Mouse (Mus musculus) bone marrow macrophage, adult 2 months (primary cell): Measurements from ENCODE around the gene Tbce. TPM values are rescaled to one million over a fixed set of nuclear protein-coding genes. Genes with fewer than 3 reads are reported as not detected.
"Not testable (repeated sequence)": the region's sequence is repeated elsewhere in the genome, so short reads cannot be mapped to it uniquely, and the experiment has no call there.

Experiments used
- H3K27ac ChIP-seq: 2 replicates; pipeline ENCODE4 v1.5.1; 2012; ENCODE audit warnings: low read depth, low read length; ENCODE audit not compliant: insufficient read depth
- H3K4me1 ChIP-seq: 2 replicates; pipeline ENCODE4 v1.6.1; 2012; ENCODE audit warnings: low read length; ENCODE audit not compliant: control insufficient read depth, insufficient read depth
- H3K4me3 ChIP-seq: 2 replicates; pipeline ENCODE4 v1.5.1; 2012; ENCODE audit warnings: mild to moderate bottlenecking, low read length, moderate library complexity; ENCODE audit not compliant: insufficient read depth
- CTCF ChIP-seq: IDR thresholded peaks from 2 replicates; pipeline ENCODE4 v1.5.1; 2012; ENCODE audit warnings: low read depth, mild to moderate bottlenecking, low read length, moderate library complexity
- POLR2A ChIP-seq: IDR thresholded peaks from 2 replicates; pipeline ENCODE4 v1.6.1; 2012; ENCODE audit warnings: mild to moderate bottlenecking, low read depth, low read length, borderline replicate concordance
- polyA plus RNA-seq: library from polyadenylated mRNA; stranded (reverse); fragments of >200 nt; gene quantifications from 2 replicates; pipeline ENCODE4 v1.2.4, GENCODE M21; 2012; ENCODE audit not compliant: missing spikeins, insufficient read depth, insufficient read length

Gene Tbce
- polyA plus RNA-seq, 1 experiment, result 65.1 TPM

GRCm38 (mm10) chr13:13990391-13990790 lies 49.0 kb downstream of the Tbce start:
- no peak overlapping the region for H3K27ac ChIP-seq
- no peak overlapping the region for H3K4me3 ChIP-seq
- no peak for TF ChIP-seq POLR2A
- TF ChIP-seq CTCF, result no peak
- no peaks in the 10 kb centered on the region for H3K4me1 ChIP-seq

- no peak overlapping the region for H3K27ac ChIP-seq
- no peaks in the 10 kb centered on the region for H3K4me1 ChIP-seq
- TF ChIP-seq CTCF (no peak), POLR2A (no peak)
- H3K4me3 ChIP-seq, result no peak overlapping the region
These were observed 50.3 kb downstream of the Tbce start for GRCm38 (mm10) chr13:13989135-13989534.

- no peaks in the 10 kb centered on the region for H3K4me1 ChIP-seq
- TF ChIP-seq POLR2A (no peak), CTCF (no peak)
- no peak overlapping the region for H3K4me3 ChIP-seq
- no peak overlapping the region for H3K27ac ChIP-seq
These were observed 55.9 kb downstream of the Tbce start for GRCm38 (mm10) chr13:13983523-13983922.

GRCm38 (mm10) chr13:13981842-13982241 lies 57.6 kb downstream of the Tbce start:
- not testable (repeated sequence) for H3K4me3 ChIP-seq, H3K27ac ChIP-seq, H3K4me1 ChIP-seq

- Histone ChIP-seq H3K27ac (no peak overlapping the region), H3K4me3 (no peak overlapping the region), H3K4me1 (peaks cover 10% of the 10 kb centered on the region)
- TF ChIP-seq POLR2A (no peak), CTCF (no peak)
These were observed 69.6 kb downstream of the Tbce start for GRCm38 (mm10) chr13:13969796-13970195.

GRCm38 (mm10) chr13:13968629-13969111 lies 70.8 kb downstream of the Tbce start:
- Histone ChIP-seq H3K27ac (peak overlapping the region; percentile 47), H3K4me3 (no peak overlapping the region), H3K4me1 (peaks cover 10% of the 10 kb centered on the region)
- no peak for TF ChIP-seq POLR2A
- no peak for TF ChIP-seq CTCF

- Histone ChIP-seq H3K27ac (no peak overlapping the region), H3K4me1 (peaks cover 10% of the 10 kb centered on the region), H3K4me3 (no peak overlapping the region)
- no peak for TF ChIP-seq CTCF
- TF ChIP-seq POLR2A, result no peak
These were observed 73.3 kb downstream of the Tbce start for GRCm38 (mm10) chr13:13966172-13966571.

- no peak overlapping the region for H3K27ac ChIP-seq
- TF ChIP-seq POLR2A (no peak), CTCF (no peak)
- H3K4me1 ChIP-seq, result peaks cover 10% of the 10 kb centered on the region
- H3K4me3 ChIP-seq, result no peak overlapping the region
These were observed 74.0 kb downstream of the Tbce start for GRCm38 (mm10) chr13:13965388-13965964.

GRCm38 (mm10) chr13:13961046-13961445 lies 78.4 kb downstream of the Tbce start:
- Histone ChIP-seq H3K4me1 (peaks cover 7% of the 10 kb centered on the region), H3K4me3 (no peak overlapping the region), H3K27ac (no peak overlapping the region)
- no peak for TF ChIP-seq POLR2A
- TF ChIP-seq CTCF, result no peak

- Histone ChIP-seq H3K27ac (no peak overlapping the region), H3K4me3 (no peak overlapping the region), H3K4me1 (peaks cover 7% of the 10 kb centered on the region)
- TF ChIP-seq POLR2A (no peak), CTCF (no peak)
These were observed 79.2 kb downstream of the Tbce start for GRCm38 (mm10) chr13:13960211-13960610.

- Histone ChIP-seq H3K27ac (no peak overlapping the region), H3K4me1 (peaks cover 7% of the 10 kb centered on the region)
- no peak for TF ChIP-seq POLR2A
- no peak for TF ChIP-seq CTCF
These were observed 82.8 kb downstream of the Tbce start for GRCm38 (mm10) chr13:13956686-13957085.

More at GRCm38 (mm10) chr13:13956686-13957085, 82.8 kb downstream of the Tbce start:
- H3K4me3 ChIP-seq, result no peak overlapping the region
